Mouse (Mus musculus) E14TG2a.4 (cell line): Measurements from ENCODE around the gene Babam1.
A peak's percentile ranks its signal among the peaks of the same experiment; 100 is the strongest.

Experiments used
- H3K27me3 ChIP-seq: 2 replicates; pipeline ENCODE4 v1.6.1; 2014; ENCODE audit warnings: low read length, control low read depth; ENCODE audit not compliant: insufficient read depth
- H3K36me3 ChIP-seq: 2 replicates; pipeline ENCODE4 v1.6.1; 2014; ENCODE audit warnings: low read length, control low read depth; ENCODE audit not compliant: insufficient read depth
- H3K4me1 ChIP-seq: replicated peaks from 2 replicates; pipeline ENCODE4 v1.6.1; 2014; ENCODE audit warnings: low read depth, low read length, control low read depth
- H3K4me3 ChIP-seq: replicated peaks from 2 replicates; pipeline ENCODE4 v1.5.1; 2014; ENCODE audit warnings: mild to moderate bottlenecking, low read length
- H3K9me3 ChIP-seq: 2 replicates; pipeline ENCODE4 v1.6.1; 2014; ENCODE audit warnings: low read length, control low read depth
- CTCF ChIP-seq: conservative IDR thresholded peaks from 2 replicates; pipeline ENCODE4 v1.5.1; 2014; ENCODE audit warnings: low read length
- NANOG ChIP-seq: IDR thresholded peaks from 2 replicates; pipeline ENCODE4 v1.6.1; 2014; ENCODE audit warnings: borderline replicate concordance, low read length, mixed read lengths
- POU5F1 ChIP-seq: IDR thresholded peaks from 2 replicates; pipeline ENCODE4 v1.6.1; 2014; ENCODE audit warnings: low read length, borderline replicate concordance

Gene Babam1

GRCm38 (mm10) chr8:71396639-71397305, at the start of gene Babam1:
Babam1 (plus strand) TSS chr8:71396861.
- H3K36me3 ChIP-seq: peaks cover 36% of the 10 kb centered on the region
- H3K27me3 ChIP-seq: no peaks in the 10 kb centered on the region
- TF ChIP-seq POU5F1 (no peak), NANOG (no peak), CTCF (no peak)
- H3K4me3 ChIP-seq: peak within 1 kb of the TSS; percentile 95
- H3K4me1 ChIP-seq: peaks cover 45% of the 10 kb centered on the region
- H3K9me3 ChIP-seq: no peaks in the 10 kb centered on the region

DNA sequence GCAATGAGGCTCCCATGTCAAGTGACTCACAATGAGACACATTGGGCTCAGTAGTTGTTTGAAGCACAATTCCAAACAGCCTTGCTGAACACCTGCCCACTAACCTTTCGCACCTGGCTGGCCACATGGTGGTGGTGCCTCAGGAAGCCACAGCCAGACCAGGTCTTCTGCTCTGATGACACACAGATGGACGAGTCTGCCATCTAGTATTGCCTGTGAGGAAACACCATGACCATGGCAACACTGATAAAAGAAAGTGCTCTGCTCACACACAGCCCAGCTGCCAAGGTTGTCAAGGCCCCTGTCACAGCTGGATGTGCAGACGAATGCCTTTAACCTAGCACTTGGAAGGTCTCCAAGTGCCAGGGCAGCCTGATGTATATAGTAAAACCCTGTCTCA, 45.5 kb upstream of the Babam1 start:
- Histone ChIP-seq H3K4me3 (no peak overlapping the region), H3K4me1 (no peaks in the 10 kb centered on the region), H3K27me3 (no peaks in the 10 kb centered on the region), H3K9me3 (no peaks in the 10 kb centered on the region), H3K36me3 (peaks cover 97% of the 10 kb centered on the region)
- TF ChIP-seq CTCF: no peak

DNA sequence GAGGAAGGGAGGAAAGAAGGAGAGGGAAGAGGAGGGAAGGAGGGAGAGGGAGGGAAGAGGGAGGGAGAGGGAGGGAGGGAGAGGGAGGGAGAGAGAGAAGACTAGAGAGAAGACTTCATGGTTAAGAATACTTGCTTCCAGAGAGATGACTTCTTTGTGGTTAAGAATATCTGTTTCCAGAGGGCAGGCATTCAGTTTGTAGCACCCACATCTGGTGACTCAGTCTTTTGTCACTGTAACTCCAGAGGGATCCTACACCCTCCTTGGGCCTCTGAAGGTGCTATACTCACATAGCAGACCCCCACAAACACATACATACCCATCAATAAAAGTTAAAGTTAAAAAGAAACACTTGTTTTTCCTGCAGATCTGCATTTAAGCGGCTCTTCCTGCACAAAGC, 45.1 kb upstream of the Babam1 start:
- TF ChIP-seq POU5F1: no peak
- no peak for TF ChIP-seq CTCF
- no peak for TF ChIP-seq NANOG
- no peaks in the 10 kb centered on the region for H3K27me3 ChIP-seq
- no peak overlapping the region for H3K4me3 ChIP-seq
- peaks cover 97% of the 10 kb centered on the region for H3K36me3 ChIP-seq
- H3K9me3 ChIP-seq: no peaks in the 10 kb centered on the region
- no peaks in the 10 kb centered on the region for H3K4me1 ChIP-seq

GRCm38 (mm10) chr8:71358026-71358425, 38.6 kb upstream of the Babam1 start:
- peak overlapping the region; percentile 39; the same call in 1 of the 2 replicates for H3K4me3 ChIP-seq
- no peaks in the 10 kb centered on the region for H3K27me3 ChIP-seq
- peaks cover 22% of the 10 kb centered on the region for H3K4me1 ChIP-seq
- H3K9me3 ChIP-seq: no peaks in the 10 kb centered on the region
- H3K36me3 ChIP-seq: peaks cover 75% of the 10 kb centered on the region
- TF ChIP-seq CTCF (peak; percentile 27; the same call in 1 of the 2 replicates), NANOG (no peak), POU5F1 (no peak)

DNA sequence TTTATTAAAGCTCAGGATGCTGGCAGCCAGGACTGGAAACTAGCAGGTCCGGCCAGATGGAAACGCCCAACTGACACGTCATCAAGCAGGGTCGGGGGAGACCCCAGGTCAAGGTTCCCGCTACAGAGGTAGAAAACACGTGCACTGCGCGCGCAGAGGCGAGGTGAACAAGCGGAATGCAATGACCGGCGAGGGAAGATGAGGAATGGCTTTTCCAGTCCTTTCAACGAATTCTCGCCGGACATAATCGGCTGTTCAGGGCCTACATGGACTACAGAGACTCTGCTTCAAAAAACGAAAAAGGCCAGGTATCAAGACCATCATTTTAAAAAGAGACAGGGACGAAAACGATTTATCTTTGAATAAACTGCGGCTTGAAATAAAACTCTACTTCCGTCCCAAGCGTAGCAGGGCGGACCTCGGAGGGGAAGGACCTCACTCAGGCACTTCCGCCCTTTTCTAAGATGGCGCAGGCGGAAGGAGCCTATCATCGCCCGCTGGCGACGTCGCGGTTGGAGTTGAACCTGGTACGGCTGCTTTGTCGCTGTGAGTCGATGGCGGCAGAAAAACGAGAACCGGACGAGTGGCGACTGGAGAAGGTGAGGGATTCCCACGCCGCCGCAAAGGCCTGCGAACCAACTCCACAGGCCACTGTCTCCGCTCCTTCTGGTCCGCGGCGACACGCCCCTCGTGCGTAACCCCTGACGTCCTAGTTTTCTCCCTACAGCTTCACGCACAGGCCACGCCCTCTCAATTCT, 29.7 kb upstream of the Babam1 start, which contains the start of gene Use1:
Gene Use1, plus strand, starts transcription at position 78 of the 758 bp plus-strand sequence.
- Histone ChIP-seq H3K36me3 (peaks cover 26% of the 10 kb centered on the region), H3K9me3 (no peaks in the 10 kb centered on the region), H3K27me3 (no peaks in the 10 kb centered on the region), H3K4me1 (peaks cover 43% of the 10 kb centered on the region), H3K4me3 (peak within 1 kb of the TSS; percentile 86)
- TF ChIP-seq CTCF: no peak
- no peak for TF ChIP-seq NANOG
- TF ChIP-seq POU5F1: no peak

DNA sequence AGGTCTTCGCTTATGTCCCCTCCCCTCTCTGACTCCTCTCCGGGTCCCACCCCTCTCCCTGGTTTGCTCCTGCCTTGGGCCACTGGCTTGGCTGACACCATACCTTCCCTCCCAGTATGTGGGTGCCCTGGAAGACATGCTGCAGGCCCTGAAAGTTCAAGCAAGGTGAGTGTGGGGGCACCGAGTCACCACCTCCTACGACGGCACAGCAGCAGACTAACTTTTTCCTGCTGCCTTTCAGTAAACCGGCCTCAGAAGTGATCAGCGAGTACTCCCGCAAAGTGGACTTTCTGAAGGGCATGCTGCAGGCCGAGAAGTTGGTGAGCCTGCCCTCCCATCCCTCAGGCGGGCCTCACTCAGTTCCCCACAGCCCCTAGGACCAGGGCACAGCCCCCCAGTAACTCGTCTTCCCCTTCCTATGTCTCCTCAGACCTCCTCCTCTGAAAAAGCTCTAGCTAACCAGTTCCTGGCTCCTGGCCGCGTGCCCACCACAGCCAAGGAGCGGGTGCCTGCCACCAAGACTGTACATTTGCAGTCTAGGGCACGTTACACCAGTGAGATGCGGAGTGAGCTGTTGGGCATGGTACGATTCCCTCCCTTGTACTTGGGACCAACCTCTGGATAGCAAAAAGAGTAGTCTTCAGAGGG, 29.0 kb upstream of the Babam1 start:
- Histone ChIP-seq H3K27me3 (no peaks in the 10 kb centered on the region), H3K36me3 (peaks cover 29% of the 10 kb centered on the region)
- TF ChIP-seq CTCF (no peak), POU5F1 (no peak), NANOG (no peak)

DNA sequence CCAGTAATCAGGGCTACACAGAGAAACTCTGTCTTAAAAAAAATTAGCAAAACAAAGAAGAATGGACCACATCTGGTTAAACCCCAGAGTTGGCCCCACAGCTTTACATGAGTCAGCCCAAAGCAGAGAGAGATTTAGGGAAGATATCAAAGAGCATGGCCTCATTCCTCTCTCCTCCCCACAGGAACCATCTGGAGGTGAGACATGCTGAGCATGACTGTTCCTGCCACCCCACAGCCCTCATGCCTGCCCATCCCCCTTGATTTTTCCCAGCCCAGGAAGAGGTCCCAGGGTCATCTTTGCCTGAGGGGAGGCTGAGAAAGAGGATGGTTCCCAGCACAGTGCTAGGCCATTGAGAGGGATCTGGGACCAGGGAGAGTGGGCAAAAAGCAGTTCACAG, 28.3 kb upstream of the Babam1 start:
- TF ChIP-seq NANOG (no peak), POU5F1 (no peak), CTCF (no peak)
- Histone ChIP-seq H3K9me3 (no peaks in the 10 kb centered on the region), H3K4me3 (peak overlapping the region; percentile 86), H3K27me3 (no peaks in the 10 kb centered on the region), H3K4me1 (peaks cover 51% of the 10 kb centered on the region), H3K36me3 (peaks cover 36% of the 10 kb centered on the region)

More for the DNA sequence above, 29.0 kb upstream of the Babam1 start:
- H3K9me3 ChIP-seq: no peaks in the 10 kb centered on the region
- peaks cover 49% of the 10 kb centered on the region for H3K4me1 ChIP-seq
- H3K4me3 ChIP-seq: peak overlapping the region; percentile 86

DNA sequence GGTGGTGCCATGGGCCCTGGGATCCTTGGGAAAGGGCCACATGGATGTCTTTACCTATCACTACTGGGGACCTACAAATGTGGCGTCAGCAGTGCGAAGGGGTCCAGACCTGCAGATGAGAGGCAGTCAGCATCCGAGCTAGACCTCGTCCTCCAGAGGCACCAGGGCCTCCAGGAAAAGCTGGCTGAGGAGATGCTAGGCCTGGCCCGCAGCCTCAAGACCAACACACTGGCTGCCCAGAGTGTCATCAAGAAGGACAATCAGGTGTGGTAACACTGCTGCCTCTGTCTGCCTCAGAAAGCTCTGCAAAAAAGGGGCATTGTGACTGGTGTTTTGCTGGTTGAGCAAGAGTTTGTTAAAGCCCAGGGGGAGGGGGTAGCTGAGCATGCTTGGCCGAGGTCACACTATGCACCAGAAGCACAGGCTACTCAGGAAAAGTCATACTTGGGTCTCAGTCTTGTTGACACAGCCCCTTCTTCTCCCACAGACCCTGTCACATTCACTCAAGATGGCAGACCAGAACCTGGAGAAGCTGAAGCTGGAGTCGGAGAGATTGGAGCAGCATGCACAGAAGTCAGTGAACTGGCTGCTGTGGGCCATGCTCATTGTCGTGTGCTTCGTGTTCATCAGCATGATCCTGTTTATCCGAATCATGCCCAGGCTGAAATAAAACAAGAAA, 27.5 kb upstream of the Babam1 start:
- Histone ChIP-seq H3K4me1 (peaks cover 54% of the 10 kb centered on the region), H3K36me3 (peaks cover 44% of the 10 kb centered on the region), H3K4me3 (peak overlapping the region; percentile 86), H3K27me3 (no peaks in the 10 kb centered on the region), H3K9me3 (no peaks in the 10 kb centered on the region)
- TF ChIP-seq CTCF (no peak), POU5F1 (no peak), NANOG (no peak)
